Mouse (Mus musculus): Measurements from ENCODE around the gene Tet1. TPM values are rescaled to one million over a fixed set of nuclear protein-coding genes. Genes with fewer than 3 reads are reported as not detected.

Gene Tet1
- polyA plus RNA-seq, 1 experiment from 2014 or later, result 30.8 TPM

- no peaks in the 10 kb centered on the region for H3K9me3 ChIP-seq (ENCODE audit: control insufficient read depth, low read length)
- H3K4me1 ChIP-seq (replicated peaks; ENCODE audit: control insufficient read depth, insufficient read depth, low read length), result no peaks in the 10 kb centered on the region; the same call in 1 of the 2 replicates
- no peak overlapping the region for H3K4me2 ChIP-seq (ENCODE audit: low read length)
- WGBS, result 86% methylated on average over 3 of the region's 3 CpGs
- H3K27ac ChIP-seq (ENCODE audit: low read depth), result no peak overlapping the region
- ATAC-seq (replicated peaks; ENCODE audit: low FRiP score, low TSS enrichment, low read depth) (no peak), DNase-seq (ENCODE audit: low spot score) (no peak)
- H3K9ac ChIP-seq (ENCODE audit: low read length), result no peak overlapping the region
- H3K4me3 ChIP-seq (ENCODE audit: low read depth, low read length), result no peak overlapping the region
- H3K36me3 ChIP-seq (ENCODE audit: control insufficient read depth, insufficient read depth, low read length), result no peaks in the 10 kb centered on the region
- no peaks in the 10 kb centered on the region for H3K27me3 ChIP-seq (replicated peaks; ENCODE audit: control insufficient read depth, insufficient read depth, low read length)
These were observed 10.2 kb upstream of the Tet1 start for GRCm38 (mm10) chr10:62918985-62919384.

GRCm38 (mm10) chr10:62911120-62911519, 2.3 kb upstream of the Tet1 start:
- 94% methylated on average over 2 of the region's 2 CpGs for WGBS
- Histone ChIP-seq H3K4me3 (ENCODE audit: low read depth, low read length) (no peak overlapping the region), H3K9me3 (ENCODE audit: control insufficient read depth, low read length) (no peaks in the 10 kb centered on the region), H3K9ac (ENCODE audit: low read length) (no peak overlapping the region), H3K36me3 (ENCODE audit: control insufficient read depth, insufficient read depth, low read length) (no peaks in the 10 kb centered on the region), H3K4me2 (ENCODE audit: low read length) (no peak overlapping the region), H3K4me1 (replicated peaks; ENCODE audit: control insufficient read depth, insufficient read depth, low read length) (no peaks in the 10 kb centered on the region), H3K27me3 (replicated peaks; ENCODE audit: control insufficient read depth, insufficient read depth, low read length) (no peaks in the 10 kb centered on the region), H3K27ac (ENCODE audit: low read depth) (no peak overlapping the region)
- ATAC-seq (replicated peaks; ENCODE audit: low FRiP score, low TSS enrichment, low read depth) (no peak), DNase-seq (ENCODE audit: low spot score) (no peak)

- no peak overlapping the region for H3K4me3 ChIP-seq (ENCODE audit: low read depth, low read length)
- ATAC-seq (replicated peaks; ENCODE audit: low FRiP score, low TSS enrichment, low read depth), result no peak
- H3K9ac ChIP-seq (ENCODE audit: low read length), result no peak overlapping the region
- H3K36me3 ChIP-seq (ENCODE audit: control insufficient read depth, insufficient read depth, low read length), result no peaks in the 10 kb centered on the region
- WGBS, result 90% methylated on average over 7 of the region's 7 CpGs
- H3K27me3 ChIP-seq (replicated peaks; ENCODE audit: control insufficient read depth, insufficient read depth, low read length), result no peaks in the 10 kb centered on the region
- no peaks in the 10 kb centered on the region for H3K4me1 ChIP-seq (replicated peaks; ENCODE audit: control insufficient read depth, insufficient read depth, low read length)
- no peak for DNase-seq (ENCODE audit: low spot score)
- H3K27ac ChIP-seq (ENCODE audit: low read depth), result no peak overlapping the region
- H3K9me3 ChIP-seq (ENCODE audit: control insufficient read depth, low read length), result no peaks in the 10 kb centered on the region
- no peak overlapping the region for H3K4me2 ChIP-seq (ENCODE audit: low read length)
These were observed 2.5 kb downstream of the Tet1 start for GRCm38 (mm10) chr10:62906336-62906735.

- Histone ChIP-seq H3K27ac (ENCODE audit: low read depth) (no peak overlapping the region), H3K9me3 (ENCODE audit: control insufficient read depth, low read length) (no peaks in the 10 kb centered on the region), H3K4me1 (replicated peaks; ENCODE audit: control insufficient read depth, insufficient read depth, low read length) (no peaks in the 10 kb centered on the region), H3K27me3 (replicated peaks; ENCODE audit: control insufficient read depth, insufficient read depth, low read length) (no peaks in the 10 kb centered on the region), H3K4me3 (ENCODE audit: low read depth, low read length) (no peak overlapping the region), H3K9ac (ENCODE audit: low read length) (no peak overlapping the region), H3K36me3 (ENCODE audit: control insufficient read depth, insufficient read depth, low read length) (no peaks in the 10 kb centered on the region), H3K4me2 (ENCODE audit: low read length) (no peak overlapping the region)
- ATAC-seq (replicated peaks; ENCODE audit: low FRiP score, low TSS enrichment, low read depth), result no peak
- WGBS, result 48% methylated on average over 1 of the region's 1 CpGs
- no peak for DNase-seq (ENCODE audit: low spot score)
These were observed 6.0 kb downstream of the Tet1 start for GRCm38 (mm10) chr10:62902829-62903228.

- no peaks in the 10 kb centered on the region for H3K9me3 ChIP-seq (ENCODE audit: control insufficient read depth, low read length)
- no peaks in the 10 kb centered on the region for H3K27me3 ChIP-seq (replicated peaks; ENCODE audit: control insufficient read depth, insufficient read depth, low read length)
- no peak overlapping the region for H3K4me2 ChIP-seq (ENCODE audit: low read length)
- no peaks in the 10 kb centered on the region for H3K4me1 ChIP-seq (replicated peaks; ENCODE audit: control insufficient read depth, insufficient read depth, low read length)
- ATAC-seq (replicated peaks; ENCODE audit: low FRiP score, low TSS enrichment, low read depth), result no peak
- no peak overlapping the region for H3K4me3 ChIP-seq (ENCODE audit: low read depth, low read length)
- H3K27ac ChIP-seq (ENCODE audit: low read depth), result no peak overlapping the region
- H3K36me3 ChIP-seq (ENCODE audit: control insufficient read depth, insufficient read depth, low read length), result no peaks in the 10 kb centered on the region
- DNase-seq (ENCODE audit: low spot score), result no peak
- H3K9ac ChIP-seq (ENCODE audit: low read length), result no peak overlapping the region
- 40% methylated on average over 8 of the region's 8 CpGs for WGBS
These were observed 7.0 kb downstream of the Tet1 start for GRCm38 (mm10) chr10:62901826-62902225.

- 93% methylated on average over 4 of the region's 4 CpGs for WGBS
- ATAC-seq (replicated peaks; ENCODE audit: low FRiP score, low TSS enrichment, low read depth), result no peak
- no peak overlapping the region for H3K27ac ChIP-seq (ENCODE audit: low read depth)
- H3K4me1 ChIP-seq (replicated peaks; ENCODE audit: control insufficient read depth, insufficient read depth, low read length), result no peaks in the 10 kb centered on the region
- H3K9me3 ChIP-seq (ENCODE audit: control insufficient read depth, low read length), result no peaks in the 10 kb centered on the region
- DNase-seq (ENCODE audit: low spot score), result no peak
- H3K4me2 ChIP-seq (ENCODE audit: low read length), result no peak overlapping the region
- no peaks in the 10 kb centered on the region for H3K36me3 ChIP-seq (ENCODE audit: control insufficient read depth, insufficient read depth, low read length)
- H3K9ac ChIP-seq (ENCODE audit: low read length), result no peak overlapping the region
- H3K27me3 ChIP-seq (replicated peaks; ENCODE audit: control insufficient read depth, insufficient read depth, low read length), result no peaks in the 10 kb centered on the region
- H3K4me3 ChIP-seq (ENCODE audit: low read depth, low read length), result no peak overlapping the region
These were observed 8.7 kb downstream of the Tet1 start for GRCm38 (mm10) chr10:62900144-62900543.

GRCm38 (mm10) chr10:62898061-62898460, 10.7 kb downstream of the Tet1 start:
- no peaks in the 10 kb centered on the region for H3K36me3 ChIP-seq (ENCODE audit: control insufficient read depth, insufficient read depth, low read length)
- no peaks in the 10 kb centered on the region for H3K27me3 ChIP-seq (replicated peaks; ENCODE audit: control insufficient read depth, insufficient read depth, low read length)
- H3K27ac ChIP-seq (ENCODE audit: low read depth), result no peak overlapping the region
- WGBS, result 82% methylated on average over 2 of the region's 2 CpGs
- ATAC-seq (replicated peaks; ENCODE audit: low FRiP score, low TSS enrichment, low read depth) (no peak), DNase-seq (ENCODE audit: low spot score) (no peak)
- H3K4me3 ChIP-seq (ENCODE audit: low read depth, low read length), result no peak overlapping the region
- no peak overlapping the region for H3K9ac ChIP-seq (ENCODE audit: low read length)
- H3K9me3 ChIP-seq (ENCODE audit: control insufficient read depth, low read length), result no peaks in the 10 kb centered on the region
- no peak overlapping the region for H3K4me2 ChIP-seq (ENCODE audit: low read length)
- no peaks in the 10 kb centered on the region for H3K4me1 ChIP-seq (replicated peaks; ENCODE audit: control insufficient read depth, insufficient read depth, low read length)

GRCm38 (mm10) chr10:62897437-62897836, 11.4 kb downstream of the Tet1 start:
- ATAC-seq (replicated peaks; ENCODE audit: low FRiP score, low TSS enrichment, low read depth) (no peak), DNase-seq (ENCODE audit: low spot score) (no peak)
- H3K36me3 ChIP-seq (ENCODE audit: control insufficient read depth, insufficient read depth, low read length), result no peaks in the 10 kb centered on the region
- no peaks in the 10 kb centered on the region for H3K9me3 ChIP-seq (ENCODE audit: control insufficient read depth, low read length)
- no peaks in the 10 kb centered on the region for H3K27me3 ChIP-seq (replicated peaks; ENCODE audit: control insufficient read depth, insufficient read depth, low read length)
- 89% methylated on average over 3 of the region's 3 CpGs for whole genome bisulfite sequencing
- H3K4me2 ChIP-seq (ENCODE audit: low read length), result no peak overlapping the region
- H3K27ac ChIP-seq (ENCODE audit: low read depth), result no peak overlapping the region
- no peak overlapping the region for H3K4me3 ChIP-seq (ENCODE audit: low read depth, low read length)
- H3K9ac ChIP-seq (ENCODE audit: low read length), result no peak overlapping the region
- no peaks in the 10 kb centered on the region for H3K4me1 ChIP-seq (replicated peaks; ENCODE audit: control insufficient read depth, insufficient read depth, low read length)

GRCm38 (mm10) chr10:62896774-62897173, 12.0 kb downstream of the Tet1 start:
- Histone ChIP-seq H3K9ac (ENCODE audit: low read length) (no peak overlapping the region), H3K36me3 (ENCODE audit: control insufficient read depth, insufficient read depth, low read length) (no peaks in the 10 kb centered on the region), H3K27me3 (replicated peaks; ENCODE audit: control insufficient read depth, insufficient read depth, low read length) (no peaks in the 10 kb centered on the region), H3K4me1 (replicated peaks; ENCODE audit: control insufficient read depth, insufficient read depth, low read length) (no peaks in the 10 kb centered on the region), H3K27ac (ENCODE audit: low read depth) (no peak overlapping the region), H3K4me2 (ENCODE audit: low read length) (no peak overlapping the region), H3K4me3 (ENCODE audit: low read depth, low read length) (no peak overlapping the region), H3K9me3 (ENCODE audit: control insufficient read depth, low read length) (no peaks in the 10 kb centered on the region)
- 70% methylated on average over 4 of the region's 4 CpGs for WGBS
- ATAC-seq (replicated peaks; ENCODE audit: low FRiP score, low TSS enrichment, low read depth) (no peak), DNase-seq (ENCODE audit: low spot score) (no peak)
